Mouse (Mus musculus) C2C12 (cell line): ENCODE results near the gene Ncan. TPM values are rescaled to one million over a fixed set of nuclear protein-coding genes. Genes with fewer than 3 reads are reported as not detected.
"Not testable (repeated sequence)": the region's sequence is repeated elsewhere in the genome, so short reads cannot be mapped to it uniquely, and the experiment has no call there.

Source experiments
- H3K27me3 ChIP-seq: one replicate; pipeline ENCODE4 v1.6.1; 2011; ENCODE audit not compliant: control insufficient read depth, insufficient read depth, insufficient read length
- H3K36me3 ChIP-seq: one replicate; pipeline ENCODE4 v1.6.1; 2011; ENCODE audit not compliant: control insufficient read depth, insufficient read depth
- H3K4me3 ChIP-seq: one replicate; pipeline ENCODE4 v1.5.1; 2011; ENCODE audit warnings: mild to moderate bottlenecking, control low read depth; ENCODE audit not compliant: poor library complexity, insufficient read depth, severe bottlenecking
- H3K79me2 ChIP-seq: one replicate; pipeline ENCODE4 v1.6.1; 2011; ENCODE audit not compliant: control insufficient read depth, insufficient read depth
- H3K79me3 ChIP-seq: one replicate; pipeline ENCODE4 v1.6.1; 2011; ENCODE audit warnings: low read depth, control low read depth
- H3ac ChIP-seq: one replicate; pipeline ENCODE3; 2011; ENCODE audit warnings: low read depth; ENCODE audit not compliant: control insufficient read depth, insufficient read length
- CEBPB ChIP-seq: IDR thresholded peaks from one replicate; pipeline ENCODE4 v1.6.1; 2011; ENCODE audit warnings: low read depth, mild to moderate bottlenecking, control low read depth, moderate library complexity
- CTCF ChIP-seq: IDR thresholded peaks from one replicate; pipeline ENCODE4 v1.5.1; 2011; ENCODE audit not compliant: control insufficient read depth, insufficient read depth, insufficient read length
- FOSL1 ChIP-seq: IDR thresholded peaks from one replicate; pipeline ENCODE4 v1.8.0; 2011; ENCODE audit warnings: mild to moderate bottlenecking, low read length; ENCODE audit not compliant: poor library complexity, insufficient read depth, severe bottlenecking
- MAX ChIP-seq: IDR thresholded peaks from one replicate; pipeline ENCODE4 v1.6.1; 2011; ENCODE audit warnings: mild to moderate bottlenecking, control low read depth
- MYOD1 ChIP-seq: IDR thresholded peaks from one replicate; pipeline ENCODE4 v1.6.1; 2011; ENCODE audit warnings: low read depth; ENCODE audit not compliant: control insufficient read depth, insufficient read length
- MYOG ChIP-seq: IDR thresholded peaks from one replicate; pipeline ENCODE4 v1.6.1; 2011; ENCODE audit not compliant: control insufficient read depth, insufficient read length; ENCODE audit errors: extremely low read depth
- USF1 ChIP-seq: IDR thresholded peaks from one replicate; pipeline ENCODE4 v1.6.1; 2011; ENCODE audit warnings: low read depth, mild to moderate bottlenecking, control low read depth, moderate library complexity
- microRNA-seq: library from miRNA; unstranded; fragments of <30 nt; microRNA quantifications from one replicate; pipeline ENCODE4, GENCODE M21; 2019; ENCODE audit warnings: borderline microRNAs expressed
- polyA plus RNA-seq: library from polyadenylated mRNA; unstranded; fragments of >200 nt; fragmentation: generic; extraction: Trizol; gene quantifications from one replicate; pipeline ENCODE4 v1.2.1, GENCODE M21; 2012; ENCODE audit warnings: missing spikeins

Gene Ncan
- polyA plus RNA-seq, 1 experiment: not detected

- no peak overlapping the region for H3K4me3 ChIP-seq
- no peak overlapping the region for H3ac ChIP-seq
- H3K79me3 ChIP-seq: no peaks in the 10 kb centered on the region
- peaks cover 20% of the 10 kb centered on the region for H3K36me3 ChIP-seq
- no peaks in the 10 kb centered on the region for H3K27me3 ChIP-seq
- TF ChIP-seq MAX: no peak
- no peak for TF ChIP-seq CTCF
- no peak for TF ChIP-seq MYOG
- no peak for TF ChIP-seq USF1
- TF ChIP-seq CEBPB: no peak
- no peak for TF ChIP-seq FOSL1
- TF ChIP-seq MYOD1: no peak
- H3K79me2 ChIP-seq: no peaks in the 10 kb centered on the region
Observed at GRCm38 (mm10) chr8:70071836-70072440, 48.7 kb downstream of the Ncan start.

DNA sequence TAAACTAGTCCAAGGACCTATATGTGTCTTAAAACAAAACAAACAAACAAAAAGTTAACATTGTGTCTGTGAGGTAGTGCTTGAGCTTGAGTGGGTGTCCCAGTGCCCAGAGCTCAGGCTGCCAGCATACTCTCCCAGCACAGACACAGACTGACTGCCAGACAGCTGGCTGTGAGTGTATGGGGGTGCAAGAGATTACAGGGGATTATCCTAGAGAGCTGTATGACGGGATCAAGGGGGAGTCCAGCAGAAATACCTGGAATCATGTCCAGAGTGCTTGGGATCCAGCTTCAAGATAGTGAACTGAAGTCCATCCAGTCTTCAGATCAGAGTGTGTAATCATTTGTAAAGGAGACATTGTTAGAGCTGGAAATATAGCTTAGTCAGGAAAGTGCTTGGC is 63.0 kb downstream of the Ncan start:
- TF ChIP-seq CTCF: no peak
- TF ChIP-seq MYOG: no peak
- TF ChIP-seq FOSL1: no peak
- TF ChIP-seq MYOD1: no peak
- no peak for TF ChIP-seq MAX
- no peak for TF ChIP-seq USF1
- no peak for TF ChIP-seq CEBPB
- Histone ChIP-seq H3K79me2 (no peaks in the 10 kb centered on the region), H3K79me3 (no peaks in the 10 kb centered on the region), H3K4me3 (no peak overlapping the region), H3K36me3 (peaks cover 53% of the 10 kb centered on the region), H3ac (no peak overlapping the region), H3K27me3 (no peaks in the 10 kb centered on the region)

DNA sequence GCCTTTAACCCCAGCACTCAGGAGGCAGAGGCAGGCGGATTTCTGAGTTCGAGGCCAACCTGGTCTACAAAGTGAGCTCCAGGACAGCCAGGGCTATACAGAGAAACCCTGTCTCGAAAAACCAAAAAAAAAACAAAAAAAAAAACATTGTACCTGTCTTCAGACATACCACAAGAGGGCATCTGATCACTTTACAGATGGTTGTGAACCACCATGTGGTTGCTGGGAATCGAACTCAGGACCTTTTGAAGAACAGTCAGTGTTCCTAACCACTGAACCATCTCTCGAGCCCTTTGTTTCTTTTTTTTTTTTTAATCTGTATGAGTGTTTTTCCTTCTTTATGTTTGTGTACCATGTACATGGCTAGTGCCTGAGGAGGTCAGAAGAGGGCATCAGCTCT is 70.2 kb downstream of the Ncan start:
- Histone ChIP-seq H3K79me3 (peaks cover 14% of the 10 kb centered on the region), H3K36me3 (peaks cover 34% of the 10 kb centered on the region), H3K79me2 (peaks cover 37% of the 10 kb centered on the region)
- not testable (repeated sequence) for H3K27me3 ChIP-seq, H3K4me3 ChIP-seq, H3ac ChIP-seq

DNA sequence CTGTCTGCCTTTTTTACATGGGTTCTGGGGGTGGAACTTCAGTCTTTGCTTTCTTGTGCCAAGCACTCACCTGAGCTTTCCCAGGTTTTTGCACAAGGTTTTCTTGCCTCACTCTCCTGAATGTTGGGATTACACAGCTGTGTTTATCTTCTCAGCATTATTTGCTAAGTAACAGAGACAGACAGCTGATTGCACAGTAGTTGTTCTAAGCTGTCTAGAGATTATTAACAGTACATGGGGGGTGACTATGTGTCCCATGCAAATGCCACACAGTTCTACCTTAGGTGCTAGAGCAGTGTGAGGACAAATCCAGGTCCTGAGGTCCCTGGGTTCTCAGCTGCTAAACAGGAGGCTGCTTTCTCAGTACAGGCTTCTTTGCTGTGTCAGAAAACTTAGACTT is 71.0 kb downstream of the Ncan start:
- Histone ChIP-seq H3ac (no peak overlapping the region), H3K27me3 (no peaks in the 10 kb centered on the region), H3K79me3 (peaks cover 17% of the 10 kb centered on the region), H3K79me2 (peaks cover 45% of the 10 kb centered on the region), H3K36me3 (peaks cover 34% of the 10 kb centered on the region), H3K4me3 (no peak overlapping the region)
- TF ChIP-seq MAX: no peak
- TF ChIP-seq FOSL1: no peak
- TF ChIP-seq CTCF: no peak
- no peak for TF ChIP-seq USF1
- TF ChIP-seq MYOG: no peak
- TF ChIP-seq MYOD1: no peak
- TF ChIP-seq CEBPB: no peak

- peaks cover 98% of the 10 kb centered on the region for H3K79me2 ChIP-seq
- H3K4me3 ChIP-seq: peak overlapping the region; percentile 96
Observed at GRCm38 (mm10) chr8:70043996-70044395, 76.7 kb downstream of the Ncan start.

More at GRCm38 (mm10) chr8:70043996-70044395, 76.7 kb downstream of the Ncan start:
- H3K79me3 ChIP-seq: peaks cover 65% of the 10 kb centered on the region
- H3K27me3 ChIP-seq: no peaks in the 10 kb centered on the region
- H3K36me3 ChIP-seq: peaks cover 5% of the 10 kb centered on the region
- TF ChIP-seq CTCF (no peak), MAX (no peak), USF1 (no peak), MYOD1 (no peak), FOSL1 (no peak)
- H3ac ChIP-seq: peak overlapping the region; percentile 18

Small RNA genes within 50 kb of the gene (microRNA-seq; reads per million reads assigned to microRNA genes)
- gene Mir7066: not detected

Other genes starting within 250 kb of the Ncan start
- 0.02 TPM for gene Cilp2, start 233.2 kb downstream of the Ncan start, polyA plus RNA-seq
- 0.57 TPM for gene Tssk6, start 218.7 kb downstream of the Ncan start, polyA plus RNA-seq
- gene Ndufa13, start 218.3 kb downstream of the Ncan start, polyA plus RNA-seq: 135 TPM
- gene Yjefn3, start 218.2 kb downstream of the Ncan start, polyA plus RNA-seq: 2.6 TPM
- gene Gatad2a, start 124.5 kb downstream of the Ncan start, polyA plus RNA-seq: 59.3 TPM
- 24.0 TPM for gene Mau2, start 78.1 kb downstream of the Ncan start, polyA plus RNA-seq
- 28.2 TPM for gene Sugp1, start 78.1 kb downstream of the Ncan start, polyA plus RNA-seq
- gene Tm6sf2, start 47.9 kb downstream of the Ncan start, polyA plus RNA-seq: 0.57 TPM
- 1.0 TPM for gene Hapln4, start 37.4 kb downstream of the Ncan start, polyA plus RNA-seq
- gene Nr2c2ap, start 10.5 kb upstream of the Ncan start, polyA plus RNA-seq: 37.3 TPM
- gene Rfxank, start 18.3 kb upstream of the Ncan start, polyA plus RNA-seq: 7.9 TPM
- gene Borcs8, start 18.6 kb upstream of the Ncan start, polyA plus RNA-seq: 49.8 TPM
- 0.05 TPM for gene Mef2b, start 18.8 kb upstream of the Ncan start, polyA plus RNA-seq
- 57.8 TPM for gene Tmem161a, start 51.5 kb upstream of the Ncan start, polyA plus RNA-seq
- gene Slc25a42, start 91.4 kb upstream of the Ncan start, polyA plus RNA-seq: 0.61 TPM
- 7.8 TPM for gene Sugp2, start 113.4 kb upstream of the Ncan start, polyA plus RNA-seq
- 48.5 TPM for gene Armc6, start 113.6 kb upstream of the Ncan start, polyA plus RNA-seq
- 66.5 TPM for gene Homer3, start 162.0 kb upstream of the Ncan start, polyA plus RNA-seq
- gene Ddx49, start 181.6 kb upstream of the Ncan start, polyA plus RNA-seq: 136 TPM
- 158 TPM for gene Cope, start 181.6 kb upstream of the Ncan start, polyA plus RNA-seq
- gene Cers1, start 194.9 kb upstream of the Ncan start, polyA plus RNA-seq: 0.23 TPM
- 0.16 TPM for gene Gdf1, start 208.9 kb upstream of the Ncan start, polyA plus RNA-seq
- gene Upf1, start 232.4 kb upstream of the Ncan start, polyA plus RNA-seq: 47.2 TPM